Mouse (Mus musculus) liver, postnatal 0 days (tissue): ENCODE results near the gene Cabin1. TPM values are rescaled to one million over a fixed set of nuclear protein-coding genes. Genes with fewer than 3 reads are reported as not detected.

Experiments
- ATAC-seq: fragments of 200-750 bp; cut with Nextera tagmentation; 2 replicates; pipeline ENCODE4 v1.8.0; 2017; ENCODE audit warnings: mild to moderate bottlenecking, moderate library complexity
- DNase-seq: peaks from one replicate; pipeline ENCODE4 v3.0.0-alpha.2; 2016
- H3K27ac ChIP-seq: fragments of 300-500 bp; sonication (generic); 2 replicates; pipeline ENCODE4 v1.5.1; 2014; ENCODE audit warnings: antibody characterized with exemption, moderate library complexity, mild to moderate bottlenecking, low read depth
- H3K27me3 ChIP-seq: fragments of 300-500 bp; sonication (generic); 2 replicates; pipeline ENCODE4 v1.6.1; 2014; ENCODE audit warnings: low read length, control low read depth, mixed read lengths; ENCODE audit not compliant: insufficient read depth
- H3K36me3 ChIP-seq: fragments of 300-500 bp; sonication (generic); replicated peaks from 2 replicates; pipeline ENCODE4 v1.6.1; 2014; ENCODE audit warnings: mild to moderate bottlenecking, control low read depth, low read length, moderate library complexity, mixed read lengths; ENCODE audit not compliant: insufficient read depth
- H3K4me1 ChIP-seq: fragments of 300-500 bp; sonication (generic); 2 replicates; pipeline ENCODE4 v1.6.1; 2014; ENCODE audit warnings: antibody characterized with exemption, mild to moderate bottlenecking, control low read depth; ENCODE audit not compliant: insufficient read depth
- H3K4me2 ChIP-seq: fragments of 300-500 bp; sonication (generic); 2 replicates; pipeline ENCODE4 v1.6.1; 2014; ENCODE audit warnings: low read depth, mild to moderate bottlenecking, low read length, moderate library complexity, mixed read lengths
- H3K4me3 ChIP-seq: fragments of 300-500 bp; sonication (generic); 2 replicates; pipeline ENCODE4 v1.5.1; 2014; ENCODE audit warnings: low read depth, low read length
- H3K9ac ChIP-seq: fragments of 300-500 bp; sonication (generic); replicated peaks from 2 replicates; pipeline ENCODE4 v1.6.1; 2014; ENCODE audit warnings: mild to moderate bottlenecking, moderate library complexity
- H3K9me3 ChIP-seq: fragments of 300-500 bp; sonication (generic); 2 replicates; pipeline ENCODE4 v1.6.1; 2016; ENCODE audit warnings: mild to moderate bottlenecking, control low read depth, low read length, mixed read lengths
- CTCF ChIP-seq: sonication (generic); IDR thresholded peaks from 2 replicates; pipeline ENCODE4 v1.5.1; 2016; ENCODE audit warnings: antibody characterized with exemption, low read depth
- EP300 ChIP-seq: IDR thresholded peaks from 2 replicates; pipeline ENCODE4 v1.6.1; 2016; ENCODE audit warnings: antibody characterized with exemption, low read depth, mild to moderate bottlenecking
- WGBS: fragments of 180-500 bp; shearing (Covaris S2); extraction: QIAGEN DNeasy Blood & Tissue Kit; methylation state at CpG from one replicate; pipeline ENCODE4 v1.1.7; 2014; ENCODE audit not compliant: insufficient replicate concordance; 5-methylcytosine and 5-hydroxymethylcytosine counted together
- polyA plus RNA-seq: library from polyadenylated mRNA; unstranded; fragments of >200 nt; fragmentation: Nextera tagmentation; extraction: Ambion mirVana; gene quantifications from 2 replicates; pipeline ENCODE4 v1.2.1, GENCODE M21; 2015

Gene Cabin1
- polyA plus RNA-seq, 1 experiment from 2014 or later, result 9.1 TPM

- TF ChIP-seq CTCF, result peak; percentile 12; the same call in 1 of the 2 replicates
- peak; percentile 6; the same call in 1 of the 2 replicates for TF ChIP-seq EP300
- Histone ChIP-seq H3K4me3 (no peak overlapping the region), H3K27me3 (no peaks in the 10 kb centered on the region), H3K9ac (peak overlapping the region; percentile 41; the same call in 1 of the 2 replicates), H3K9me3 (no peaks in the 10 kb centered on the region), H3K36me3 (peaks cover 44% of the 10 kb centered on the region), H3K27ac (peak overlapping the region; percentile 83), H3K4me1 (peaks cover 23% of the 10 kb centered on the region), H3K4me2 (peak overlapping the region; percentile 47)
- peak; percentile 77 for ATAC-seq
- 52% methylated on average over 8 of the region's 8 CpGs for WGBS
- peak; percentile 38 for DNase-seq
Observed at GRCm38 (mm10) chr10:75706632-75707216, 57.4 kb downstream of the Cabin1 start.

- no peak overlapping the region for H3K4me3 ChIP-seq
- H3K9ac ChIP-seq, result no peak overlapping the region
- peak overlapping the region; percentile 83 for H3K27ac ChIP-seq
- TF ChIP-seq EP300 (peak; percentile 97), CTCF (no peak)
- ATAC-seq (peak; percentile 89), DNase-seq (peak; percentile 50)
- peaks cover 23% of the 10 kb centered on the region for H3K4me1 ChIP-seq
- H3K4me2 ChIP-seq, result peak overlapping the region; percentile 47
- no peaks in the 10 kb centered on the region for H3K27me3 ChIP-seq
- no peaks in the 10 kb centered on the region for H3K9me3 ChIP-seq
- WGBS, result 55% methylated on average over 7 of the region's 7 CpGs
- H3K36me3 ChIP-seq, result peaks cover 40% of the 10 kb centered on the region
Observed at GRCm38 (mm10) chr10:75705681-75706400, 58.3 kb downstream of the Cabin1 start.

GRCm38 (mm10) chr10:75704212-75705185 lies 59.6 kb downstream of the Cabin1 start:
- ATAC-seq (no peak), DNase-seq (no peak)
- H3K9me3 ChIP-seq, result no peaks in the 10 kb centered on the region
- H3K9ac ChIP-seq, result no peak overlapping the region
- H3K4me2 ChIP-seq, result no peak overlapping the region
- H3K27me3 ChIP-seq, result no peaks in the 10 kb centered on the region
- 81% methylated on average over 15 of the region's 15 CpGs for WGBS
- peaks cover 43% of the 10 kb centered on the region for H3K36me3 ChIP-seq
- TF ChIP-seq CTCF, result peak; percentile 30
- TF ChIP-seq EP300, result no peak
- peaks cover 23% of the 10 kb centered on the region for H3K4me1 ChIP-seq
- peak overlapping the region; percentile 31; the same call in 1 of the 2 replicates for H3K27ac ChIP-seq
- no peak overlapping the region for H3K4me3 ChIP-seq

GRCm38 (mm10) chr10:75703504-75703903 lies 60.6 kb downstream of the Cabin1 start:
- Histone ChIP-seq H3K27ac (no peak overlapping the region), H3K27me3 (no peaks in the 10 kb centered on the region), H3K9me3 (no peaks in the 10 kb centered on the region), H3K4me1 (peaks cover 29% of the 10 kb centered on the region), H3K9ac (no peak overlapping the region), H3K4me3 (no peak overlapping the region), H3K4me2 (no peak overlapping the region), H3K36me3 (peaks cover 43% of the 10 kb centered on the region)
- TF ChIP-seq EP300, result no peak
- peak; percentile 59 for TF ChIP-seq CTCF
- ATAC-seq (no peak), DNase-seq (no peak)
- WGBS, result 63% methylated on average over 1 of the region's 1 CpGs

GRCm38 (mm10) chr10:75702494-75702893 lies 61.6 kb downstream of the Cabin1 start:
- WGBS, result 67% methylated on average over 2 of the region's 2 CpGs
- DNase-seq, result no peak
- H3K4me2 ChIP-seq, result no peak overlapping the region
- no peak for ATAC-seq
- H3K9me3 ChIP-seq, result no peaks in the 10 kb centered on the region
- H3K4me1 ChIP-seq, result peaks cover 37% of the 10 kb centered on the region
- H3K27ac ChIP-seq, result no peak overlapping the region
- no peak for TF ChIP-seq CTCF
- TF ChIP-seq EP300, result no peak
- H3K36me3 ChIP-seq, result peaks cover 43% of the 10 kb centered on the region
- no peak overlapping the region for H3K4me3 ChIP-seq
- H3K9ac ChIP-seq, result no peak overlapping the region
- H3K27me3 ChIP-seq, result no peaks in the 10 kb centered on the region

- H3K9ac ChIP-seq, result no peak overlapping the region
- peaks cover 40% of the 10 kb centered on the region for H3K36me3 ChIP-seq
- H3K27me3 ChIP-seq, result no peaks in the 10 kb centered on the region
- TF ChIP-seq CTCF (no peak), EP300 (no peak)
- H3K27ac ChIP-seq, result no peak overlapping the region
- no peaks in the 10 kb centered on the region for H3K9me3 ChIP-seq
- H3K4me2 ChIP-seq, result no peak overlapping the region
- DNase-seq, result no peak
- no peak for ATAC-seq
- H3K4me3 ChIP-seq, result no peak overlapping the region
- H3K4me1 ChIP-seq, result peaks cover 31% of the 10 kb centered on the region
- 87% methylated on average over 6 of the region's 6 CpGs for WGBS
Observed at GRCm38 (mm10) chr10:75701280-75701679, 62.9 kb downstream of the Cabin1 start.
